Mouse (Mus musculus) heart, adult 10 weeks (tissue): Measurements from ENCODE around the gene Slc16a14. TPM values are rescaled to one million over a fixed set of nuclear protein-coding genes. Genes with fewer than 3 reads are reported as not detected.

ENCODE experiments used
- polyA plus RNA-seq: library from polyadenylated mRNA; stranded (reverse); fragments of 350-450 nt; fragmentation: Illumina TruSeq; extraction: RNeasy Lipid Tissue Mini Kit (QIAGEN cat#74804); gene quantifications from one replicate; pipeline ENCODE4 v1.2.3, GENCODE M21; 2014; ENCODE audit warnings: low read depth, low replicate concordance

The Slc16a14 gene
- not detected for polyA plus RNA-seq

GRCm38 (mm10) chr1:84934503-84935333 is at the start of gene Slc16a14:
Slc16a14 (minus strand) TSS chr1:84935134.

Other genes starting within 250 kb of the Slc16a14 start
- not detected for gene Dner, start 238.9 kb downstream of the Slc16a14 start, polyA plus RNA-seq
- gene Fbxo36, start 95.3 kb downstream of the Slc16a14 start, polyA plus RNA-seq: 3.0 TPM
- gene Trip12, start 94.6 kb downstream of the Slc16a14 start, polyA plus RNA-seq: 89.8 TPM
- not detected for gene Gm10553, start 165.0 kb upstream of the Slc16a14 start, polyA plus RNA-seq
- not detected for gene A530032D15Rik, start 174.7 kb upstream of the Slc16a14 start, polyA plus RNA-seq